Mouse (Mus musculus) forebrain, embryonic 14.5 days (tissue): ENCODE results near the gene Inpp5a. TPM values are rescaled to one million over a fixed set of nuclear protein-coding genes. Genes with fewer than 3 reads are reported as not detected.
A peak's percentile ranks its signal among the peaks of the same experiment; 100 is the strongest.

Experiments
- ATAC-seq: fragments of 200-750 bp; cut with Nextera tagmentation; 2 replicates; pipeline ENCODE4 v1.8.0; 2017; ENCODE audit warnings: mild to moderate bottlenecking, moderate library complexity
- DNase-seq: peaks from one replicate; pipeline ENCODE4 v3.0.0-alpha.2; 2015; ENCODE audit warnings: low spot score
- H3K27ac ChIP-seq: fragments of 300-500 bp; sonication (generic); 2 replicates; pipeline ENCODE4 v1.5.1; 2014; ENCODE audit warnings: low read depth, mild to moderate bottlenecking, control low read depth, low read length, moderate library complexity
- H3K27me3 ChIP-seq: fragments of 300-500 bp; sonication (generic); replicated peaks from 2 replicates; pipeline ENCODE4 v1.6.1; 2014; ENCODE audit warnings: low read length, control low read depth, mixed read lengths; ENCODE audit not compliant: control insufficient read depth, insufficient read depth
- H3K36me3 ChIP-seq: fragments of 300-500 bp; sonication (generic); 2 replicates; pipeline ENCODE4 v1.6.1; 2014; ENCODE audit warnings: low read length, control low read depth; ENCODE audit not compliant: control insufficient read depth, insufficient read depth
- H3K4me1 ChIP-seq: fragments of 300-500 bp; sonication (generic); 2 replicates; pipeline ENCODE4 v1.6.1; 2014; ENCODE audit warnings: antibody characterized with exemption, low read length, control low read depth; ENCODE audit not compliant: control insufficient read depth, insufficient read depth
- H3K4me2 ChIP-seq: fragments of 300-500 bp; sonication (generic); 2 replicates; pipeline ENCODE4 v1.6.1; 2014; ENCODE audit warnings: mild to moderate bottlenecking, control low read depth, low read length
- H3K4me3 ChIP-seq: fragments of 300-500 bp; sonication (generic); 2 replicates; pipeline ENCODE4 v1.5.1; 2014; ENCODE audit warnings: low read depth, low read length, control low read depth
- H3K9ac ChIP-seq: fragments of 300-500 bp; sonication (generic); 2 replicates; pipeline ENCODE4 v1.6.1; 2014; ENCODE audit warnings: mild to moderate bottlenecking, low read length, control low read depth, moderate library complexity
- H3K9me3 ChIP-seq: fragments of 300-500 bp; sonication (generic); replicated peaks from 2 replicates; pipeline ENCODE4 v1.6.1; 2016; ENCODE audit warnings: low read length, control low read depth, mixed read lengths; ENCODE audit not compliant: control insufficient read depth
- WGBS: fragments of 180-500 bp; shearing (Covaris S2); extraction: QIAGEN DNeasy Blood & Tissue Kit; methylation state at CpG from one replicate; pipeline ENCODE4 v1.1.7; 2014; 5-methylcytosine and 5-hydroxymethylcytosine counted together
- polyA plus RNA-seq: library from polyadenylated mRNA; unstranded; fragments of >200 nt; fragmentation: Nextera tagmentation; extraction: Ambion mirVana; gene quantifications from 2 replicates; pipeline ENCODE4 v1.2.1, GENCODE M21; 2014

Gene Inpp5a
- polyA plus RNA-seq, 1 experiment from 2014 or later: 13.0 TPM

DNA sequence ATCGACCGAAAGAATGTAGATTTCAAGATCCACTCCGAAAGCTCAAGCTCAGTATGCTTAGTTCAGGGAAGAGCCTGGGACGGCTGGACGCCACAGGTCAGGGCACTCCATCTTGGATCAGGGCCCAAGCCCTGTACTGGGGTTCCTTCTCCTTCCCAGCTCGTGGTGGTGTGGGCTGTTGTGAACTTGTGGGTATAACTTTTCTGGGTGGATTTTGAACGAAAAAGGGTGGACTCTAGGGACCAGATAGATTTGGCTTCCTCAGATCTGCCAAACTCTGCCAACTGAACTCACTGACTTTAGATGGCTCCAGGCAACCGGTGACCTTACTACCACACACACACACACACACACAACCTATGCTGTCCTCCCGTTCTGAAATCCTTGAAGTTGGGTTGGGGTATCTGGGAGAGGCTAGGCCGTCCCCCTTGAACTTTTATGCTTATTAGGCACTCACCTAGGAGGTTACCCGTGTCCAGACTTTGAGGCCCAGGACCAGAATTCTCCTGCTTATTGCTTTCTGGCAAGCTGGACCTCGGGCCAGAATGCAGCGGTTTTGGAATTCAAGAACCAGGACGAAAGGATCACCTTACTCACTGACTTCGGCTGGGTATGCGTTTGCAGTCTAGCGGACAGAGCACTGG, 194.3 kb downstream of the Inpp5a start:
- peaks cover 7% of the 10 kb centered on the region; the same call in 1 of the 2 replicates for H3K4me1 ChIP-seq
- H3K4me3 ChIP-seq: peak overlapping the region; percentile 34; the same call in 1 of the 2 replicates
- peak overlapping the region; percentile 52; the same call in 1 of the 2 replicates for H3K4me2 ChIP-seq
- no peaks in the 10 kb centered on the region for H3K9me3 ChIP-seq
- no peak for DNase-seq
- no peak overlapping the region for H3K9ac ChIP-seq
- 8% methylated on average over 17 of the region's 17 CpGs for WGBS
- ATAC-seq: no peak
- H3K27me3 ChIP-seq: peaks cover 97% of the 10 kb centered on the region
- 0 out of 2 replicates have a peak, but pooled peaks cover 5% of the 10 kb centered on the region for H3K36me3 ChIP-seq
- H3K27ac ChIP-seq: no peak overlapping the region

DNA sequence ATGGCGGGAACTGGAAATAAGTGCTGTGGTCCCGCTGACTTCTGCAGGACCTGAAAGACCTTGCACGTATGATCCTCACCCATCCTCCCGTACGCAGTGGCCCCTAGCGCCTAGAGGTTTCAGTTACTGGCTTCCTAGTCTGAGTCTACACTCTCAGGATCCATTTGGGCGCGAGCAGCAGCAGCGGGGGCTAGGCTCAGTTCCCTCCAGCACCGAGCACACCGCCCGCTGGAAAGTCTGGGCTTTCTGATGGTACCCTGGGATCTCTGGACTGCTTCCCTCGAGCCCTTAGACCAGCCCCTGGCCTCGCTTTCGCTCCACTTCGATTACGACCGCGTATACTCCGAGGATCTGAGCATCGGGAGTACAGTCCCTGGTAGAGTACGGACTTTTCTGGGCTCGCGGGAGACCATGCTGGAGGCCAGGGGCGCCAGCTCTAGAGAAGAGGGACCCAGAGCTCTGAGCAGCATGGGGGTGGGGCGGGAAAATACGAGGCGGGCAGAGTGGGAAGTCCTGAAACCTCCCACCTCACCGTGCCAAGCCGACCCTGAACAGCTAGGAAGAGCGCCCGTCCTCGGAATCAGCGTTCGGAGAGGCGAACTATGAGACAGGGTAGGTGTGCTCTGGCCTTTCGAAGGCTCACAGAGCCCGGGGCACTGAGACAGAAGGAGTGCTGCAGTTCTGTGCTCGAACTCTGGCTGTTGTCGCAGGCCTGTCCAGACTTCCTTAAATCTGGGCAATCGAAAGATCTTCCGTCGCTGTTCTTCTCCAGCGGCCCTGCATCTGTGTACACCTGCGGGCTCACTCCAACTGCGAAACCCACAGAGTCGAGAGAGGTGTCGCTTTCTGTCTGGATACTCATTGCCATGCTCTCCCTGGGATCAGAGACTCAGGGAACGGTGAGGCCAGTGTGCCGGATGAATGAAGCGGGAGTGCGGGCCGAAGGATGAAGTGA, 195.6 kb downstream of the Inpp5a start:
- Histone ChIP-seq H3K27me3 (peaks cover 89% of the 10 kb centered on the region), H3K4me2 (no peak overlapping the region), H3K4me3 (no peak overlapping the region), H3K36me3 (no peaks in the 10 kb centered on the region), H3K27ac (no peak overlapping the region), H3K4me1 (peaks cover 7% of the 10 kb centered on the region; the same call in 1 of the 2 replicates), H3K9me3 (no peaks in the 10 kb centered on the region), H3K9ac (no peak overlapping the region)
- 1% methylated on average over 53 of the region's 53 CpGs for WGBS
- DNase-seq (no peak), ATAC-seq (no peak)

- Histone ChIP-seq H3K4me3 (no peak overlapping the region), H3K9ac (no peak overlapping the region), H3K27me3 (peaks cover 81% of the 10 kb centered on the region), H3K4me2 (no peak overlapping the region), H3K36me3 (no peaks in the 10 kb centered on the region), H3K27ac (no peak overlapping the region), H3K4me1 (peaks cover 7% of the 10 kb centered on the region; the same call in 1 of the 2 replicates), H3K9me3 (no peaks in the 10 kb centered on the region)
- DNase-seq (no peak), ATAC-seq (no peak)
- WGBS: 2% methylated on average over 29 of the region's 29 CpGs
Observed at GRCm38 (mm10) chr7:139585183-139585821, 196.4 kb downstream of the Inpp5a start.

DNA sequence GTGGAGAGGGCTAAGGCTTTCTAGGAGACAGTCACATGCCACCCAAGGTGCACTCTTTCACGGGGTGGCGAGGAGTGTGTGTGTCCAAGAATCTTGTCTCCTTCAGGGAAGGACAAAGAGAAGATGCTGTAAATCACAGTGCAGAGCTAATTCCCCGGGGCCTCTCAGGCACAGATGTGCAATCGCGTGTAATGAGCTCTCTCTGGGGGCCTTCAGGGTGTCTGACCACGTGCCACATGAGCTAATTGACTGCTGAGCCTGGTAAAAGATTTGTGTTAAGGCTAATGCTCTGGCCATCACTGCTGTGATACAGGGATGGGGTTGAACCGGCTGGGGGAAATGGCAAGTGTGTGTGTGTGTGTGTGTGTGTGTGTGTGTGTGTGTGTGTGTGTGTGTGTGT, 199.0 kb downstream of the Inpp5a start:
- Histone ChIP-seq H3K36me3 (no peaks in the 10 kb centered on the region), H3K4me2 (no peak overlapping the region), H3K4me1 (no peaks in the 10 kb centered on the region), H3K27ac (no peak overlapping the region), H3K4me3 (no peak overlapping the region), H3K9me3 (no peaks in the 10 kb centered on the region), H3K27me3 (peaks cover 60% of the 10 kb centered on the region), H3K9ac (no peak overlapping the region)
- no peak for ATAC-seq
- WGBS: 17% methylated on average over 7 of the region's 7 CpGs
- no peak for DNase-seq

DNA sequence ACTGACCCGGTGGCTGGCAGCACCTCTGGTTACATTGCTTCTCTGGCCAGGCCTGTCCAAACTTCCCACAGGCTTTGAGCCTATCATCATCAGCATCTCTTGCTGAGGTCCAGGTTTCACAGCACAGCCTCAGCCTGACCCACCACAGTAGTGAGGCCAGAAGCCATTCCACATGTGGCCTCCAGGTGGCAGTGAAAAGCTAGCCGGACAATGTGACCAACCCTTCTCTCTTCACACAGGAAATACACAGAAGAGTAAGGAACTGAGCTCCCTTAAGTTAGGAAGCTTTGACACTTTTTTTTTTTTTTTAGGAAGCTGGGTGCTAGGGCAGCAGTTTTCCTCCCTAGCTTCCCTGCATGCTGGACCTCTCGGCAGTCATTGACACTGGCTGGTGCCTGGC, 201.4 kb downstream of the Inpp5a start:
- Histone ChIP-seq H3K27ac (no peak overlapping the region), H3K4me3 (no peak overlapping the region), H3K4me2 (no peak overlapping the region), H3K27me3 (peaks cover 36% of the 10 kb centered on the region), H3K36me3 (no peaks in the 10 kb centered on the region), H3K4me1 (no peaks in the 10 kb centered on the region), H3K9me3 (no peaks in the 10 kb centered on the region), H3K9ac (no peak overlapping the region)
- 41% methylated on average over 3 of the region's 3 CpGs for WGBS
- peak; percentile 41 for DNase-seq
- ATAC-seq: 0 out of 2 replicates have a peak, but pooled peaks have one; percentile 54

- Histone ChIP-seq H3K9ac (no peak overlapping the region), H3K27me3 (peaks cover 26% of the 10 kb centered on the region), H3K4me2 (no peak overlapping the region), H3K27ac (no peak overlapping the region), H3K36me3 (no peaks in the 10 kb centered on the region), H3K4me1 (no peaks in the 10 kb centered on the region), H3K4me3 (no peak overlapping the region), H3K9me3 (no peaks in the 10 kb centered on the region)
- 92% methylated on average over 5 of the region's 5 CpGs for WGBS
- ATAC-seq (no peak), DNase-seq (no peak)
Observed at GRCm38 (mm10) chr7:139591311-139591710, 202.4 kb downstream of the Inpp5a start.

- no peak overlapping the region for H3K4me2 ChIP-seq
- H3K27me3 ChIP-seq: peaks cover 4% of the 10 kb centered on the region; the same call in 1 of the 2 replicates
- no peak for ATAC-seq
- no peaks in the 10 kb centered on the region for H3K4me1 ChIP-seq
- no peak overlapping the region for H3K27ac ChIP-seq
- 65% methylated on average over 6 of the region's 6 CpGs for WGBS
- DNase-seq: no peak
- no peak overlapping the region for H3K9ac ChIP-seq
- H3K9me3 ChIP-seq: no peaks in the 10 kb centered on the region
- no peaks in the 10 kb centered on the region for H3K36me3 ChIP-seq
- no peak overlapping the region for H3K4me3 ChIP-seq
Observed at GRCm38 (mm10) chr7:139595311-139595710, 206.4 kb downstream of the Inpp5a start.

DNA sequence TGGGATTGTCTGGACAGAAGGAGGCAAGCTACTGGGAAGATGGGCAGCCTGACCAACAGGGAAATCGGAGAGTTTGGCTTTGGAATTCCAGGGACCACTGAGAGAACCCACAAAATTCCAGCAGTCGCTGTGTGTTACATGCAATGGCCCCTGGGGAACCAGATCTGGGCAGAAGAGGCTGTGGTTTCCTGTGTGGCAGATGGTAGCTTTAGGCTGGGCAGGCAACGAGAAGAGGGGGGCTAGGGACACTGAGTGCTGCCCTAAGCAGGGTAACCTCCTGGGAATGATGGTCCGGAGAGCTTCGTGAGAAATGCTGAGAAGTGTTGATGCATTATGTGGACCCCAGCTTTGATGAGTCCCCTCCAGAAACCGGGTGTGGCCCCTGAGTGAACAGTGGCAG, 207.0 kb downstream of the Inpp5a start:
- Histone ChIP-seq H3K9me3 (no peaks in the 10 kb centered on the region), H3K4me2 (no peak overlapping the region), H3K4me1 (no peaks in the 10 kb centered on the region), H3K27me3 (no peaks in the 10 kb centered on the region; the same call in 1 of the 2 replicates), H3K36me3 (no peaks in the 10 kb centered on the region), H3K27ac (no peak overlapping the region), H3K9ac (no peak overlapping the region), H3K4me3 (no peak overlapping the region)
- DNase-seq: no peak
- WGBS: 77% methylated on average over 6 of the region's 6 CpGs
- ATAC-seq: no peak
